In genomic region chr15:97990721-97991120, GRCm38 (mm10) we compare ENCODE assay signal across 15 mouse cellular contexts. TPM values are rescaled to one million over a fixed set of nuclear protein-coding genes. Genes with fewer than 3 reads are reported as not detected.
DNase-seq lines count a peak whose midpoint lies in the region; ATAC-seq lines count a peak whose summit lies in the region.
"Had no signal": no experiment of that assay in that cellular context is flagged by ENCODE, and none has a peak within 500 bp of the region (broad histone marks: within the 10 kb centered on the region; RNA-seq: fewer than 3 reads in every experiment).

No protein-coding gene starts in this region.

- intact Hi-C loops in left cerebral cortex, postnatal 25 days (cut with DNase I) = loop anchor here (5.0 kb wide), 1 partner anchor 62 kb away; no protein-coding TSS in a partner anchor

- H3K4me1 ChIP-seq in heart, embryonic 13.5 days = peaks cover 35% of the 10 kb centered on the region
- H3K4me1 ChIP-seq in embryonic facial prominence, embryonic 12.5 days = peaks cover 46% of the 10 kb centered on the region
- peaks cover 43% of the 10 kb centered on the region for H3K4me1 ChIP-seq in hindbrain, embryonic 14.5 days (replicated peaks; ENCODE audit: control insufficient read depth, insufficient read depth, low read length)
- H3K4me1 ChIP-seq in midbrain, embryonic 15.5 days = peaks cover 44% of the 10 kb centered on the region

- no peak overlapping the region for H3K4me2 ChIP-seq in heart, embryonic 13.5 days
- peak overlapping the region; percentile 35 for H3K4me2 ChIP-seq in embryonic facial prominence, embryonic 12.5 days (replicated peaks)
- 0 out of 2 replicates have a peak overlapping the region, but pooled peaks have one; percentile 5 for H3K4me2 ChIP-seq in hindbrain, embryonic 14.5 days (replicated peaks)
- peak overlapping the region; percentile 41; the same call in 1 of the 2 replicates for H3K4me2 ChIP-seq in midbrain, embryonic 15.5 days

- no peak for DNase-seq in heart, adult 9 months (ENCODE audit: low spot score in 2 of 2)
- DNase-seq in hindbrain, embryonic 14.5 days (ENCODE audit: low spot score) = no peak
- no peak for DNase-seq in left cerebral cortex, postnatal 25 days (ENCODE audit: low spot score in 2 of 2)
- DNase-seq in frontal cortex, postnatal 25 days (ENCODE audit: low spot score in 2 of 2) = no peak
- DNase-seq: adrenal gland, adult 8-10 months; cerebellum, postnatal 25 days; lung, adult 18-20 months; thymus, postnatal 14 days had no signal

- H3K9me3 ChIP-seq in heart, embryonic 13.5 days = no peaks in the 10 kb centered on the region
- H3K9me3 ChIP-seq in embryonic facial prominence, embryonic 12.5 days = no peaks in the 10 kb centered on the region
- H3K9me3 ChIP-seq in hindbrain, embryonic 14.5 days (ENCODE audit: control insufficient read depth, low read length) = no peaks in the 10 kb centered on the region
- no peaks in the 10 kb centered on the region for H3K9me3 ChIP-seq in midbrain, embryonic 15.5 days

- 35% methylated on average over 4 of the region's 4 CpGs for WGBS in heart, embryonic 13.5 days
- 2% methylated on average over 4 of the region's 4 CpGs for WGBS in embryonic facial prominence, embryonic 12.5 days
- 4% methylated on average over 4 of the region's 4 CpGs for WGBS in hindbrain, embryonic 14.5 days
- 7% methylated on average over 4 of the region's 4 CpGs for whole genome bisulfite sequencing in midbrain, embryonic 15.5 days

- peaks cover 18% of the 10 kb centered on the region; the same call in 1 of the 2 replicates for H3K36me3 ChIP-seq in heart, embryonic 13.5 days
- peaks cover 62% of the 10 kb centered on the region for H3K36me3 ChIP-seq in embryonic facial prominence, embryonic 12.5 days
- no peaks in the 10 kb centered on the region for H3K36me3 ChIP-seq in hindbrain, embryonic 14.5 days (replicated peaks; ENCODE audit: control insufficient read depth, insufficient read depth)
- no peaks in the 10 kb centered on the region for H3K36me3 ChIP-seq in midbrain, embryonic 15.5 days (replicated peaks)

- H3K27ac ChIP-seq in heart, embryonic 13.5 days (replicated peaks) = no peak overlapping the region
- peak overlapping the region; percentile 93 for H3K27ac ChIP-seq in embryonic facial prominence, embryonic 12.5 days
- H3K27ac ChIP-seq in hindbrain, embryonic 14.5 days = peak overlapping the region; percentile 40
- peak overlapping the region; percentile 77 for H3K27ac ChIP-seq in midbrain, embryonic 15.5 days

- no peak for ATAC-seq in heart, embryonic 13.5 days (ENCODE audit: extremely low read depth, insufficient number of reproducible peaks, low FRiP score, low TSS enrichment)
- no peak for ATAC-seq in embryonic facial prominence, embryonic 12.5 days (ENCODE audit: insufficient number of reproducible peaks, insufficient read depth, low FRiP score, low TSS enrichment)
- no peak for ATAC-seq in hindbrain, embryonic 14.5 days (ENCODE audit: low FRiP score)
- no peak for ATAC-seq in midbrain, embryonic 15.5 days (replicated peaks)
- ATAC-seq in granulocyte monocyte progenitor cell, adult 5-6 weeks (replicated peaks; ENCODE audit: poor library complexity, severe bottlenecking) = no peak

- H3K9ac ChIP-seq in heart, embryonic 13.5 days = 0 out of 2 replicates have a peak overlapping the region, but pooled peaks have one; percentile 20
- peak overlapping the region; percentile 6; the same call in 1 of the 2 replicates for H3K9ac ChIP-seq in embryonic facial prominence, embryonic 12.5 days
- H3K9ac ChIP-seq in hindbrain, embryonic 14.5 days = 0 out of 2 replicates have a peak overlapping the region, but pooled peaks have one; percentile 1
- no peak overlapping the region for H3K9ac ChIP-seq in midbrain, embryonic 15.5 days

- H3K27me3 ChIP-seq in heart, embryonic 13.5 days (replicated peaks) = no peaks in the 10 kb centered on the region
- no peaks in the 10 kb centered on the region for H3K27me3 ChIP-seq in embryonic facial prominence, embryonic 12.5 days
- H3K27me3 ChIP-seq in hindbrain, embryonic 14.5 days (ENCODE audit: control insufficient read depth, insufficient read depth, low read length) = no peaks in the 10 kb centered on the region
- H3K27me3 ChIP-seq in midbrain, embryonic 15.5 days (replicated peaks) = no peaks in the 10 kb centered on the region

- H3K4me3 ChIP-seq in heart, embryonic 13.5 days = no peak overlapping the region
- H3K4me3 ChIP-seq in embryonic facial prominence, embryonic 12.5 days = no peak overlapping the region
- no peak overlapping the region for H3K4me3 ChIP-seq in hindbrain, embryonic 14.5 days (replicated peaks; ENCODE audit: low read length)
- H3K4me3 ChIP-seq in midbrain, embryonic 15.5 days = no peak overlapping the region

RNA-seq across cellular contexts. Expression of gene Col2a1, which starts 13.8 kb away (rescaled TPM):
- 26.1 and 27.8 TPM in 2 replicates for polyA plus RNA-seq in heart, embryonic 13.5 days (2015; fragmentation: Nextera tagmentation; extraction: Ambion mirVana)
- 377 and 433 TPM in 2 replicates for polyA plus RNA-seq in embryonic facial prominence, embryonic 12.5 days (2016; fragmentation: Nextera tagmentation; extraction: Ambion mirVana)
- polyA plus RNA-seq in hindbrain, embryonic 14.5 days (2014; fragmentation: Nextera tagmentation; extraction: Ambion mirVana) = 24.0 and 30.8 TPM in 2 replicates
- 34.7 and 35.7 TPM in 2 replicates for polyA plus RNA-seq in midbrain, embryonic 15.5 days (2015; fragmentation: Nextera tagmentation; extraction: Ambion mirVana)
- total RNA-seq in granulocyte monocyte progenitor cell, adult 5-6 weeks (2014; fragmentation: Nextera tagmentation) = not detected in 2 replicates
- not detected in 2 replicates for total RNA-seq in granulocyte monocyte progenitor cell, adult 5-6 weeks (2017)
- total RNA-seq in left cerebral cortex, postnatal 25 days (2021) = under 1 TPM; 0.18 to 0.48 TPM
- total RNA-seq: hematopoietic stem cell, adult 5-6 weeks; megakaryocyte, adult 5-6 weeks; neutrophil, adult 5-6 weeks had no signal

RNA-seq across cellular contexts. Expression of gene Tmem106c, which starts 26.7 kb away (rescaled TPM):
- polyA plus RNA-seq in heart, embryonic 13.5 days (2015; fragmentation: Nextera tagmentation; extraction: Ambion mirVana) = 29.6 and 36.5 TPM in 2 replicates
- 35.9 and 37.6 TPM in 2 replicates for polyA plus RNA-seq in embryonic facial prominence, embryonic 12.5 days (2016; fragmentation: Nextera tagmentation; extraction: Ambion mirVana)
- 54.9 and 58.0 TPM in 2 replicates for polyA plus RNA-seq in hindbrain, embryonic 14.5 days (2014; fragmentation: Nextera tagmentation; extraction: Ambion mirVana)
- polyA plus RNA-seq in midbrain, embryonic 15.5 days (2015; fragmentation: Nextera tagmentation; extraction: Ambion mirVana) = 56.2 and 58.9 TPM in 2 replicates
- 48.8 and 61.7 TPM in 2 replicates for total RNA-seq in granulocyte monocyte progenitor cell, adult 5-6 weeks (2014; fragmentation: Nextera tagmentation)
- total RNA-seq in granulocyte monocyte progenitor cell, adult 5-6 weeks (2017) = 29.0 and 32.7 TPM in 2 replicates
- 10 to 100 TPM; 22.9 to 24.2 TPM for total RNA-seq in left cerebral cortex, postnatal 25 days (2021)

Comparison
In these comparisons a context has a peak if more than half of its experiments do, and no peak if none do; other contexts are left out.
1. RNA of gene Col2a1, which starts 13.8 kb away (polyA plus RNA-seq): 377 to 433 TPM in embryonic facial prominence, embryonic 12.5 days; 34.7 to 35.7 TPM in midbrain, embryonic 15.5 days, 24.0 to 30.8 TPM in hindbrain, embryonic 14.5 days and 26.1 to 27.8 TPM in heart, embryonic 13.5 days; every median in the first group is over 10 times any median in the second.